Mouse (Mus musculus) heart, postnatal 14 days (tissue): ENCODE results near the gene Emp1. TPM values are rescaled to one million over a fixed set of nuclear protein-coding genes. Genes with fewer than 3 reads are reported as not detected.

Experiments used
- DNase-seq, 2 experiments: peaks; one replicate each; pipeline ENCODE4 v3.0.0; 2021 to 2022
- intact Hi-C: fragments of 180-260 bp; cut with DNase I; formaldehyde crosslinking; loops from one replicate; pipeline ENCODE4 v1.15.1; 2025
- total RNA-seq, 2 experiments: library from RNA; stranded (reverse); gene quantifications; 2 replicates each; pipeline ENCODE4 v1.2.3; 2021

The Emp1 gene
- total RNA-seq, 2 experiments from 2014 or later = 102 to 124 TPM

GRCm38 (mm10) chr6:135360331-135360730, 2.0 kb upstream of the Emp1 start:
- DNase-seq = no peak
- intact Hi-C loops = loop anchor here (5.0 kb wide), 1 partner anchor 38 kb away; no protein-coding TSS in a partner anchor

- no peak for DNase-seq
- intact Hi-C loops = loop anchor here (5.0 kb wide), 1 partner anchor 40 kb away; no protein-coding TSS in a partner anchor
These were observed 267 bp upstream of the Emp1 start for GRCm38 (mm10) chr6:135362098-135362458.

GRCm38 (mm10) chr6:135363344-135364040, 1.1 kb downstream of the Emp1 start:
- intact Hi-C loops = loop anchor here (5.0 kb wide), 1 partner anchor 41 kb away; no protein-coding TSS in a partner anchor
- DNase-seq = no peak

GRCm38 (mm10) chr6:135364041-135364745, 1.8 kb downstream of the Emp1 start:
- peak; percentile 32 to 53 for DNase-seq
- intact Hi-C loops = loop anchor here (5.0 kb wide), 1 partner anchor 42 kb away; no protein-coding TSS in a partner anchor

GRCm38 (mm10) chr6:135364891-135365301, 2.6 kb downstream of the Emp1 start:
- intact Hi-C loops = loop anchor here (5.0 kb wide), 1 partner anchor 43 kb away; no protein-coding TSS in a partner anchor

GRCm38 (mm10) chr6:135365614-135366013, 3.3 kb downstream of the Emp1 start:
- no peak for DNase-seq
- intact Hi-C loops = no loop called here

More at GRCm38 (mm10) chr6:135364891-135365301, 2.6 kb downstream of the Emp1 start:
- DNase-seq = peak; percentile 87 to 89

- intact Hi-C loops = no loop called here
- peak; percentile 38 to 44 for DNase-seq
These were observed 5.9 kb downstream of the Emp1 start for GRCm38 (mm10) chr6:135368230-135368629.

- intact Hi-C loops = no loop called here
- peak; percentile 73 to 74 for DNase-seq
These were observed 7.2 kb downstream of the Emp1 start for GRCm38 (mm10) chr6:135369551-135369968.

GRCm38 (mm10) chr6:135370954-135371353, 8.6 kb downstream of the Emp1 start:
- no peak for DNase-seq
- intact Hi-C loops = loop anchor here (10.0 kb wide), 1 partner anchor 366 kb away; no protein-coding TSS in a partner anchor

- intact Hi-C loops = loop anchor here (10.0 kb wide), 1 partner anchor 369 kb away; no protein-coding TSS in a partner anchor
- DNase-seq = no peak
These were observed 11.0 kb downstream of the Emp1 start for GRCm38 (mm10) chr6:135373357-135373756.

GRCm38 (mm10) chr6:135375818-135376217, 13.5 kb downstream of the Emp1 start:
- intact Hi-C loops = loop anchor here (2.0 to 10.0 kb wide), 3 partner anchors 227 to 371 kb away; no protein-coding TSS in a partner anchor
- no peak for DNase-seq

- DNase-seq = no peak
- intact Hi-C loops = loop anchor here (2.0 to 10.0 kb wide), 3 partner anchors 227 to 371 kb away; no protein-coding TSS in a partner anchor
These were observed 13.9 kb downstream of the Emp1 start for GRCm38 (mm10) chr6:135376248-135376647.

GRCm38 (mm10) chr6:135377583-135378319, 15.4 kb downstream of the Emp1 start:
- peak; percentile 63 to 72 for DNase-seq
- intact Hi-C loops = loop anchor here (1.0 to 10.0 kb wide), 4 partner anchors 128 to 373 kb away; no protein-coding TSS in a partner anchor

- intact Hi-C loops = no loop called here
- no peak for DNase-seq
These were observed 21.6 kb downstream of the Emp1 start for GRCm38 (mm10) chr6:135383919-135384318.

GRCm38 (mm10) chr6:135385738-135386459, 23.6 kb downstream of the Emp1 start:
- intact Hi-C loops = no loop called here
- no peak for DNase-seq

GRCm38 (mm10) chr6:135387653-135388052, 25.3 kb downstream of the Emp1 start:
- intact Hi-C loops = no loop called here
- no peak for DNase-seq

- no peak for DNase-seq
- intact Hi-C loops = no loop called here
These were observed 26.4 kb downstream of the Emp1 start for GRCm38 (mm10) chr6:135388711-135389110.

- intact Hi-C loops = no loop called here
- no peak for DNase-seq
These were observed 28.1 kb downstream of the Emp1 start for GRCm38 (mm10) chr6:135390398-135390797.

GRCm38 (mm10) chr6:135395375-135395774, 33.0 kb downstream of the Emp1 start:
- intact Hi-C loops = no loop called here
- DNase-seq = no peak

- intact Hi-C loops = no loop called here
- no peak for DNase-seq
These were observed 34.7 kb downstream of the Emp1 start for GRCm38 (mm10) chr6:135397089-135397488.
